Mouse (Mus musculus) T-helper 2 cell (primary cell): ENCODE measurements around the gene Zfp874a.
"Not testable (repeated sequence)": the region's sequence is repeated elsewhere in the genome, so short reads cannot be mapped to it uniquely, and the experiment has no call there.

Experiments used
- in situ Hi-C: fragments of 300-600 bp; cut with MboI, MseI; formaldehyde crosslinking; loops from one replicate; pipeline ENCODE4 v1.15.1; 2025; ENCODE audit warnings: high pct_unique_total_duplicates

Zfp874a gene

DNA sequence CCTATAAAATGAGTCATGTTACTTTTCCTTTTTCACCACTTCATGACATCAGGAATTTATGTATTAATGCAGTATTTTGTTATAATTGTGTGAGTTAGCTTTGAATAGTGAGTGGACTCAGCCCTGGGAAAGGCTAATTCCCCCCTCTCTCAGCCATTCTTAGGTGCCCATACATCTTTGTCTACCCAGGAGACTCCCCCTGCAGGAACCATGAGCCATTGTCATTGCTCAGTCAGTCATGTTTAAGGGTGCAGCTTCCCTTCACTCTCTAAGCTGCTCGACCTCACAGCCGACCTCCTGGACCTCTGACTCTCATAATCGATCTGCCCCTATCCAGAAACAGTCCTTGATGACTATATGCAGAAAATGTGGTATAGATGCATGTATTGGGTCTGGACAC, 75.2 kb downstream of the Zfp874a start:
- in situ Hi-C loops = not testable (repeated sequence)

- in situ Hi-C loops = not testable (repeated sequence)
These were observed 76.1 kb downstream of the Zfp874a start, which contains the start of the genes Gm28041 and Zfp456 for GRCm38 (mm10) chr13:67375050-67375911. Gene Gm28041 (minus strand): TSS chr13:67375733. Gene Zfp456 (minus strand): TSS chr13:67375810.
